Mouse (Mus musculus) frontal cortex, postnatal 36 days (tissue): ENCODE results near the gene Olfr1111.
"Not testable (repeated sequence)": the region's sequence is repeated elsewhere in the genome, so short reads cannot be mapped to it uniquely, and the experiment has no call there.

Source experiments
- DNase-seq, 2 experiments: peaks; one replicate each; pipeline ENCODE4 v3.0.0; 2022; ENCODE audit warnings: low spot score in 2 of 2

Olfr1111 gene

GRCm38 (mm10) chr2:87152524-87152923 lies at the start of gene Olfr1111:
TSS of gene Olfr1111 (minus strand) at chr2:87152624.
- DNase-seq = no peak

GRCm38 (mm10) chr2:87187498-87187897 lies 35.1 kb upstream of the Olfr1111 start, which contains the start of gene Olfr1112:
TSS of gene Olfr1112 (plus strand) at chr2:87187798.
- DNase-seq = no peak

GRCm38 (mm10) chr2:87167731-87168130 lies 15.3 kb upstream of the Olfr1111 start:
- DNase-seq = not testable (repeated sequence)

GRCm38 (mm10) chr2:87140200-87140599 lies 12.2 kb downstream of the Olfr1111 start, which contains the start of gene Olfr1110:
TSS of gene Olfr1110 (minus strand) at chr2:87140300.
- no peak for DNase-seq

- DNase-seq = no peak
These were observed 38.0 kb downstream of the Olfr1111 start, which contains the start of gene Olfr259 for GRCm38 (mm10) chr2:87114467-87114866. TSS of gene Olfr259 (minus strand) at chr2:87114567.
